11 mouse cellular contexts compared by ENCODE assay signal in genomic region chr12:16026654-16027053, GRCm38 (mm10).
"Had no signal": no experiment of that assay in that cellular context is flagged by ENCODE, and none has a peak within 500 bp of the region (broad histone marks: within the 10 kb centered on the region; RNA-seq: fewer than 3 reads in every experiment).

No protein-coding gene starts in this region.

- DNase-seq: kidney, adult 9 months; kidney, postnatal 14 days; kidney, postnatal 4 days; liver; lung, adult 18-20 months; lung, postnatal 10 days; lung, postnatal 36 days; right cerebral cortex, adult 18-20 months; right cerebral cortex, postnatal 14 days; right cerebral cortex, postnatal 4 days; thymus, postnatal 25 days had no signal
